Mouse (Mus musculus): ENCODE measurements around the gene Vmn1r93.
"Not testable (repeated sequence)": the region's sequence is repeated elsewhere in the genome, so short reads cannot be mapped to it uniquely, and the experiment has no call there.

Vmn1r93 gene

GRCm38 (mm10) chr7:20138988-20139387 lies at the start of gene Vmn1r93:
Gene Vmn1r93 (minus strand): TSS chr7:20139088.
- in situ Hi-C loops (cut with MboI, MseI) = not testable (repeated sequence)

- in situ Hi-C loops (cut with MboI, MseI) = not testable (repeated sequence)
Measured at GRCm38 (mm10) chr7:20168277-20168676, 29.4 kb upstream of the Vmn1r93 start, which contains the start of gene Vmn1r94. Gene Vmn1r94 (minus strand): TSS chr7:20168377.

- in situ Hi-C loops (cut with MboI, MseI) = not testable (repeated sequence)
Measured at GRCm38 (mm10) chr7:20122479-20122878, 16.4 kb downstream of the Vmn1r93 start, which contains the start of gene Gm16442. Gene Gm16442 (minus strand): TSS chr7:20122579.

GRCm38 (mm10) chr7:20099380-20099779 lies 39.5 kb downstream of the Vmn1r93 start, which contains the start of gene Vmn1r91:
Gene Vmn1r91 (plus strand): TSS chr7:20099680.
- in situ Hi-C loops (cut with MboI, MseI) = loop anchor here (25.0 kb wide), 1 partner anchor 663 kb away; the partner anchor contains the start of gene Vmn1r112
